Mouse (Mus musculus): Measurements from ENCODE around the gene Ajuba. TPM values are rescaled to one million over a fixed set of nuclear protein-coding genes. Genes with fewer than 3 reads are reported as not detected.

The Ajuba gene
- polyA plus RNA-seq, 1 experiment from 2014 or later, result 3.4 TPM

- peaks cover 23% of the 10 kb centered on the region for H3K36me3 ChIP-seq (ENCODE audit: control insufficient read depth, insufficient read depth, low read length)
- H3K9ac ChIP-seq (ENCODE audit: low read length), result no peak overlapping the region
- H3K27me3 ChIP-seq (replicated peaks; ENCODE audit: control insufficient read depth, insufficient read depth, low read length), result no peaks in the 10 kb centered on the region
- H3K4me3 ChIP-seq (ENCODE audit: low read depth, low read length), result no peak overlapping the region
- WGBS, result 67% methylated on average over 11 of the region's 11 CpGs
- H3K27ac ChIP-seq (ENCODE audit: low read depth, low read length), result no peak overlapping the region
- no peak for ATAC-seq
- H3K4me1 ChIP-seq (ENCODE audit: control insufficient read depth, insufficient read depth, low read length), result no peaks in the 10 kb centered on the region
- H3K9me3 ChIP-seq (replicated peaks; ENCODE audit: control insufficient read depth, low read length), result no peaks in the 10 kb centered on the region
- no peak for DNase-seq (ENCODE audit: low spot score)
- no peak overlapping the region for H3K4me2 ChIP-seq (ENCODE audit: low read length)
Observed at GRCm38 (mm10) chr14:54540771-54541170, 36.6 kb downstream of the Ajuba start.

- H3K4me1 ChIP-seq (ENCODE audit: control insufficient read depth, insufficient read depth, low read length), result no peaks in the 10 kb centered on the region
- H3K9me3 ChIP-seq (replicated peaks; ENCODE audit: control insufficient read depth, low read length), result no peaks in the 10 kb centered on the region
- H3K27ac ChIP-seq (ENCODE audit: low read depth, low read length), result no peak overlapping the region
- ATAC-seq (no peak), DNase-seq (ENCODE audit: low spot score) (no peak)
- H3K4me2 ChIP-seq (ENCODE audit: low read length), result no peak overlapping the region
- no peaks in the 10 kb centered on the region for H3K27me3 ChIP-seq (replicated peaks; ENCODE audit: control insufficient read depth, insufficient read depth, low read length)
- 64% methylated on average over 2 of the region's 2 CpGs for WGBS
- H3K9ac ChIP-seq (ENCODE audit: low read length), result no peak overlapping the region
- H3K4me3 ChIP-seq (ENCODE audit: low read depth, low read length), result no peak overlapping the region
- H3K36me3 ChIP-seq (ENCODE audit: control insufficient read depth, insufficient read depth, low read length), result peaks cover 10% of the 10 kb centered on the region; the same call in 1 of the 2 replicates
Observed at GRCm38 (mm10) chr14:54538580-54538979, 38.8 kb downstream of the Ajuba start.

- Histone ChIP-seq H3K27ac (ENCODE audit: low read depth, low read length) (no peak overlapping the region; the same call in 1 of the 2 replicates), H3K4me2 (ENCODE audit: low read length) (no peak overlapping the region), H3K27me3 (replicated peaks; ENCODE audit: control insufficient read depth, insufficient read depth, low read length) (no peaks in the 10 kb centered on the region), H3K9me3 (replicated peaks; ENCODE audit: control insufficient read depth, low read length) (no peaks in the 10 kb centered on the region), H3K9ac (ENCODE audit: low read length) (no peak overlapping the region), H3K36me3 (ENCODE audit: control insufficient read depth, insufficient read depth, low read length) (no peaks in the 10 kb centered on the region), H3K4me1 (ENCODE audit: control insufficient read depth, insufficient read depth, low read length) (peaks cover 4% of the 10 kb centered on the region; the same call in 1 of the 2 replicates), H3K4me3 (ENCODE audit: low read depth, low read length) (no peak overlapping the region)
- peak; percentile 90 for DNase-seq (ENCODE audit: low spot score)
- 13% methylated on average over 17 of the region's 17 CpGs for WGBS
- peak; percentile 78 for ATAC-seq
Observed at GRCm38 (mm10) chr14:54528446-54529111, 48.8 kb downstream of the Ajuba start.

- no peak; the same call in 1 of the 2 replicates for ATAC-seq
- H3K27me3 ChIP-seq (replicated peaks; ENCODE audit: control insufficient read depth, insufficient read depth, low read length), result no peaks in the 10 kb centered on the region
- no peaks in the 10 kb centered on the region for H3K36me3 ChIP-seq (ENCODE audit: control insufficient read depth, insufficient read depth, low read length)
- WGBS, result 27% methylated on average over 5 of the region's 5 CpGs
- H3K4me2 ChIP-seq (ENCODE audit: low read length), result peak overlapping the region; percentile 66; the same call in 1 of the 2 replicates
- no peaks in the 10 kb centered on the region for H3K9me3 ChIP-seq (replicated peaks; ENCODE audit: control insufficient read depth, low read length)
- peaks cover 4% of the 10 kb centered on the region; the same call in 1 of the 2 replicates for H3K4me1 ChIP-seq (ENCODE audit: control insufficient read depth, insufficient read depth, low read length)
- no peak overlapping the region for H3K4me3 ChIP-seq (ENCODE audit: low read depth, low read length)
- H3K27ac ChIP-seq (ENCODE audit: low read depth, low read length), result peak overlapping the region; percentile 75
- peak overlapping the region; percentile 72 for H3K9ac ChIP-seq (ENCODE audit: low read length)
- DNase-seq (ENCODE audit: low spot score), result peak; percentile 7
Observed at GRCm38 (mm10) chr14:54528007-54528393, 49.4 kb downstream of the Ajuba start.

- H3K9me3 ChIP-seq (replicated peaks; ENCODE audit: control insufficient read depth, low read length), result no peaks in the 10 kb centered on the region
- H3K27me3 ChIP-seq (replicated peaks; ENCODE audit: control insufficient read depth, insufficient read depth, low read length), result no peaks in the 10 kb centered on the region
- peak overlapping the region; percentile 34 for H3K4me3 ChIP-seq (ENCODE audit: low read depth, low read length)
- H3K4me1 ChIP-seq (ENCODE audit: control insufficient read depth, insufficient read depth, low read length), result peaks cover 4% of the 10 kb centered on the region; the same call in 1 of the 2 replicates
- peak overlapping the region; percentile 66 for H3K4me2 ChIP-seq (ENCODE audit: low read length)
- peak overlapping the region; percentile 75 for H3K27ac ChIP-seq (ENCODE audit: low read depth, low read length)
- 1% methylated on average over 18 of the region's 18 CpGs for WGBS
- DNase-seq (ENCODE audit: low spot score), result peak; percentile 62
- peak; percentile 82 for ATAC-seq
- H3K36me3 ChIP-seq (ENCODE audit: control insufficient read depth, insufficient read depth, low read length), result no peaks in the 10 kb centered on the region
- peak overlapping the region; percentile 72 for H3K9ac ChIP-seq (ENCODE audit: low read length)
Observed at GRCm38 (mm10) chr14:54527227-54528006, 49.9 kb downstream of the Ajuba start.

GRCm38 (mm10) chr14:54523600-54523999 lies 53.8 kb downstream of the Ajuba start:
- DNase-seq (ENCODE audit: low spot score) (peak; percentile 50), ATAC-seq (no peak)
- Histone ChIP-seq H3K9me3 (replicated peaks; ENCODE audit: control insufficient read depth, low read length) (no peaks in the 10 kb centered on the region), H3K4me1 (ENCODE audit: control insufficient read depth, insufficient read depth, low read length) (peaks cover 4% of the 10 kb centered on the region; the same call in 1 of the 2 replicates), H3K27ac (ENCODE audit: low read depth, low read length) (no peak overlapping the region), H3K9ac (ENCODE audit: low read length) (no peak overlapping the region), H3K4me3 (ENCODE audit: low read depth, low read length) (no peak overlapping the region), H3K4me2 (ENCODE audit: low read length) (no peak overlapping the region), H3K27me3 (replicated peaks; ENCODE audit: control insufficient read depth, insufficient read depth, low read length) (no peaks in the 10 kb centered on the region), H3K36me3 (ENCODE audit: control insufficient read depth, insufficient read depth, low read length) (no peaks in the 10 kb centered on the region)
- WGBS, result 20% methylated on average over 6 of the region's 6 CpGs

MicroRNAs within 50 kb of the gene (microRNA counts, 519-probe panel; counts per million panel counts)
- not detected for microRNA mmu-miR-686

Small RNAs within 50 kb of the gene (microRNA-seq; reads per million reads assigned to microRNA genes)
- not detected for gene Mir686

Other genes with a start within 250 kb of the Ajuba start
- 47.8 and 59.0 TPM in 2 replicates for gene Oxa1l, start 216.7 kb downstream of the Ajuba start, polyA plus RNA-seq (2014; fragmentation: Nextera tagmentation; extraction: Ambion mirVana)
- 4.3 and 5.1 TPM in 2 replicates for gene Slc7a7, start 159.8 kb downstream of the Ajuba start, polyA plus RNA-seq (2014; fragmentation: Nextera tagmentation; extraction: Ambion mirVana)
- 274 and 289 TPM in 2 replicates for gene Mrpl52, start 150.6 kb downstream of the Ajuba start, polyA plus RNA-seq (2014; fragmentation: Nextera tagmentation; extraction: Ambion mirVana)
- gene Mmp14, start 145.9 kb downstream of the Ajuba start, polyA plus RNA-seq (2014; fragmentation: Nextera tagmentation; extraction: Ambion mirVana), result 48.2 and 51.5 TPM in 2 replicates
- gene Lrp10, start 113.4 kb downstream of the Ajuba start, polyA plus RNA-seq (2014; fragmentation: Nextera tagmentation; extraction: Ambion mirVana), result 19.2 and 21.0 TPM in 2 replicates
- gene Rem2, start 101.5 kb downstream of the Ajuba start, polyA plus RNA-seq (2014; fragmentation: Nextera tagmentation; extraction: Ambion mirVana), result 19.6 and 26.4 TPM in 2 replicates
- 98.5 and 103 TPM in 2 replicates for gene Prmt5, start 60.0 kb downstream of the Ajuba start, polyA plus RNA-seq (2014; fragmentation: Nextera tagmentation; extraction: Ambion mirVana)
- gene Haus4, start 22.9 kb downstream of the Ajuba start, polyA plus RNA-seq (2014; fragmentation: Nextera tagmentation; extraction: Ambion mirVana), result 24.9 and 27.3 TPM in 2 replicates
- gene 4931414P19Rik, start 28.4 kb upstream of the Ajuba start, polyA plus RNA-seq (2014; fragmentation: Nextera tagmentation; extraction: Ambion mirVana), result 6.3 and 8.7 TPM in 2 replicates
- gene Psmb5, start 40.5 kb upstream of the Ajuba start, polyA plus RNA-seq (2014; fragmentation: Nextera tagmentation; extraction: Ambion mirVana), result 506 and 542 TPM in 2 replicates
- gene Psmb11, start 43.9 kb upstream of the Ajuba start, polyA plus RNA-seq (2014; fragmentation: Nextera tagmentation; extraction: Ambion mirVana), result not detected in 2 replicates
- not detected in 2 replicates for gene Gm17606, start 63.4 kb upstream of the Ajuba start, polyA plus RNA-seq (2014; fragmentation: Nextera tagmentation; extraction: Ambion mirVana)
- gene Cdh24, start 63.8 kb upstream of the Ajuba start, polyA plus RNA-seq (2014; fragmentation: Nextera tagmentation; extraction: Ambion mirVana), result 4.8 and 5.7 TPM in 2 replicates
- gene 1700123O20Rik, start 108.7 kb upstream of the Ajuba start, polyA plus RNA-seq (2014; fragmentation: Nextera tagmentation; extraction: Ambion mirVana), result 89.3 and 91.5 TPM in 2 replicates
- gene Acin1, start 109.4 kb upstream of the Ajuba start, polyA plus RNA-seq (2014; fragmentation: Nextera tagmentation; extraction: Ambion mirVana), result 121 and 140 TPM in 2 replicates
- 0.14 and 0.15 TPM in 2 replicates for gene Gm29776, start 121.3 kb upstream of the Ajuba start, polyA plus RNA-seq (2014; fragmentation: Nextera tagmentation; extraction: Ambion mirVana)
- not detected in 2 replicates for gene Cebpe, start 134.6 kb upstream of the Ajuba start, polyA plus RNA-seq (2014; fragmentation: Nextera tagmentation; extraction: Ambion mirVana)
- gene Slc7a8, start 204.4 kb upstream of the Ajuba start, polyA plus RNA-seq (2014; fragmentation: Nextera tagmentation; extraction: Ambion mirVana), result 6.9 and 9.8 TPM in 2 replicates
- gene Rnf212b, start 236.6 kb upstream of the Ajuba start, polyA plus RNA-seq (2014; fragmentation: Nextera tagmentation; extraction: Ambion mirVana), result not detected in 2 replicates